Mouse (Mus musculus) CH12.LX (cell line): ENCODE results near the gene Traip. TPM values are rescaled to one million over a fixed set of nuclear protein-coding genes. Genes with fewer than 3 reads are reported as not detected.

Experiments used
- DNase-seq: peaks from one replicate; pipeline ENCODE4 v3.0.0-alpha.2; 2013; ENCODE audit errors: extremely low read depth
- H3K27ac ChIP-seq: 2 replicates; pipeline ENCODE4 v1.5.1; 2012; ENCODE audit warnings: low read depth, mild to moderate bottlenecking, control low read depth, moderate library complexity; ENCODE audit not compliant: insufficient read depth
- H3K27me3 ChIP-seq: replicated peaks from 2 replicates; pipeline ENCODE3; 2012; ENCODE audit warnings: inconsistent platforms
- H3K36me3 ChIP-seq, 2 experiments: replicated peaks in 1 of 2; 2 replicates each; pipeline versions ENCODE3 to v1.6.1; 2012; ENCODE audit warnings: inconsistent platforms in 1 of 2, low read length in 1 of 2, mild to moderate bottlenecking in 1 of 2, mixed read lengths in 1 of 2, moderate library complexity in 1 of 2; ENCODE audit not compliant: control insufficient read depth in 1 of 2, insufficient read depth in 1 of 2
- H3K4me1 ChIP-seq, 2 experiments: 2 replicates each; pipeline ENCODE4 v1.6.1; 2012; ENCODE audit warnings: inconsistent platforms in 1 of 2, moderate library complexity in 1 of 2; ENCODE audit not compliant: insufficient read depth in 2 of 2, control insufficient read depth in 1 of 2
- H3K4me2 ChIP-seq: 2 replicates; pipeline ENCODE4 v1.6.1; 2012; ENCODE audit warnings: low read depth, mild to moderate bottlenecking, control low read depth; ENCODE audit not compliant: poor library complexity, insufficient read depth, severe bottlenecking
- H3K4me3 ChIP-seq, 3 experiments: fragments of 150-350 bp in 1 of 3; sonication (generic) in 1 of 3; replicated peaks in 1 of 3; 2 replicates each; pipeline versions ENCODE3 to v1.5.1; 2011 to 2012; ENCODE audit warnings: low read depth in 2 of 3, low read length in 2 of 3, mild to moderate bottlenecking in 2 of 3, moderate library complexity in 2 of 3, control low read depth in 1 of 3, improper control_type of control experiment in 1 of 3, inconsistent platforms in 1 of 3, mixed read lengths in 1 of 3; ENCODE audit not compliant: poor library complexity in 1 of 3
- H3K79me2 ChIP-seq: replicated peaks from 2 replicates; pipeline ENCODE4 v1.6.1; 2012; ENCODE audit warnings: mild to moderate bottlenecking, moderate library complexity; ENCODE audit not compliant: control insufficient read depth, poor library complexity, insufficient read depth, severe bottlenecking; ENCODE audit errors: extremely low read depth
- H3K9ac ChIP-seq: 2 replicates; pipeline ENCODE4 v1.6.1; 2012; ENCODE audit warnings: low read depth, mild to moderate bottlenecking, control low read depth, moderate library complexity; ENCODE audit not compliant: insufficient read depth
- H3K9me3 ChIP-seq: replicated peaks from 2 replicates; pipeline ENCODE3; 2012; ENCODE audit warnings: low read length, inconsistent platforms, mixed read lengths
- CHD2 ChIP-seq: IDR thresholded peaks from 2 replicates; pipeline ENCODE4 v1.6.1; 2011; ENCODE audit warnings: low read length, improper control_type of control experiment
- CTCF ChIP-seq, 2 experiments: IDR thresholded peaks in 1 of 2; conservative IDR thresholded peaks in 1 of 2; 2 replicates each; pipeline ENCODE4 v1.5.1; 2011 to 2012; ENCODE audit warnings: low read depth in 2 of 2, low read length in 2 of 2, improper control_type of control experiment in 1 of 2, inconsistent platforms in 1 of 2, mild to moderate bottlenecking in 1 of 2, moderate library complexity in 1 of 2
- E2F4 ChIP-seq: IDR thresholded peaks from 2 replicates; pipeline ENCODE4 v1.6.1; 2011; ENCODE audit warnings: low read depth, low read length, improper control_type of control experiment; ENCODE audit not compliant: insufficient replicate concordance
- ELF1 ChIP-seq: IDR thresholded peaks from 2 replicates; pipeline ENCODE4 v1.6.1; 2014; ENCODE audit warnings: low read depth, mild to moderate bottlenecking, inconsistent platforms, low read length, improper control_type of control experiment
- EP300 ChIP-seq: IDR thresholded peaks from 2 replicates; pipeline ENCODE4 v1.6.1; 2011; ENCODE audit warnings: low read length, improper control_type of control experiment
- IRF4 ChIP-seq: IDR thresholded peaks from 2 replicates; pipeline ENCODE4 v1.6.1; 2014; ENCODE audit warnings: low read depth, mild to moderate bottlenecking, inconsistent platforms, low read length, improper control_type of control experiment
- JUN ChIP-seq: IDR thresholded peaks from 2 replicates; pipeline ENCODE4 v1.6.1; 2011; ENCODE audit warnings: low read depth, mild to moderate bottlenecking, low read length, improper control_type of control experiment, moderate library complexity; ENCODE audit not compliant: insufficient read depth
- JUND ChIP-seq: conservative IDR thresholded peaks from 2 replicates; pipeline ENCODE4 v1.6.1; 2011; ENCODE audit warnings: low read depth, low read length, improper control_type of control experiment
- KAT2A ChIP-seq: IDR thresholded peaks from 2 replicates; pipeline ENCODE4 v1.6.1; 2012; ENCODE audit warnings: low read length, improper control_type of control experiment, inconsistent platforms; ENCODE audit not compliant: insufficient replicate concordance
- MAFK ChIP-seq: IDR thresholded peaks from 2 replicates; pipeline ENCODE4 v1.6.1; 2011; ENCODE audit warnings: low read length, improper control_type of control experiment; ENCODE audit not compliant: insufficient replicate concordance
- MAZ ChIP-seq: IDR thresholded peaks from 2 replicates; pipeline ENCODE4 v1.6.1; 2012; ENCODE audit warnings: low read depth, mild to moderate bottlenecking, inconsistent platforms, low read length, improper control_type of control experiment, moderate library complexity
- MEF2A ChIP-seq: IDR thresholded peaks from 2 replicates; pipeline ENCODE4 v1.6.1; 2014; ENCODE audit warnings: low read depth, mild to moderate bottlenecking, inconsistent platforms, low read length, improper control_type of control experiment, borderline replicate concordance
- MXI1 ChIP-seq: IDR thresholded peaks from 2 replicates; pipeline ENCODE4 v1.6.1; 2011; ENCODE audit warnings: mild to moderate bottlenecking, low read depth, low read length, improper control_type of control experiment
- MYC ChIP-seq: IDR thresholded peaks from 2 replicates; pipeline ENCODE4 v1.6.1; 2011; ENCODE audit warnings: low read depth, mild to moderate bottlenecking, improper control_type of control experiment, low read length
- NRF1 ChIP-seq: IDR thresholded peaks from 2 replicates; pipeline ENCODE4 v1.6.1; 2014; ENCODE audit warnings: low read depth, mild to moderate bottlenecking, inconsistent platforms, low read length, improper control_type of control experiment, moderate library complexity
- PAX5 ChIP-seq: IDR thresholded peaks from 2 replicates; pipeline ENCODE4 v1.6.1; 2012; ENCODE audit warnings: low read length, inconsistent platforms, mixed read lengths
- RAD21 ChIP-seq: IDR thresholded peaks from 2 replicates; pipeline ENCODE4 v1.6.1; 2011; ENCODE audit warnings: low read depth, mild to moderate bottlenecking, low read length, improper control_type of control experiment, moderate library complexity
- RCOR1 ChIP-seq: conservative IDR thresholded peaks from 2 replicates; pipeline ENCODE4 v1.6.1; 2012; ENCODE audit warnings: low read depth, mild to moderate bottlenecking, inconsistent platforms, low read length, improper control_type of control experiment
- SMC3 ChIP-seq: IDR thresholded peaks from 2 replicates; pipeline ENCODE4 v1.6.1; 2011; ENCODE audit warnings: low read depth, low read length, improper control_type of control experiment
- USF1 ChIP-seq: IDR thresholded peaks from 2 replicates; pipeline ENCODE4 v1.6.1; 2014; ENCODE audit warnings: low read depth, mild to moderate bottlenecking, inconsistent platforms, low read length, improper control_type of control experiment
- ZC3H11A ChIP-seq: IDR thresholded peaks from 2 replicates; pipeline ENCODE4 v1.6.1; 2012; ENCODE audit warnings: low read depth, mild to moderate bottlenecking, inconsistent platforms, low read length, improper control_type of control experiment
- ZKSCAN1 ChIP-seq: IDR thresholded peaks from 2 replicates; pipeline ENCODE4 v1.6.1; 2012; ENCODE audit warnings: low read depth, inconsistent platforms, low read length, improper control_type of control experiment, borderline replicate concordance
- ZNF384 ChIP-seq: IDR thresholded peaks from 2 replicates; pipeline ENCODE4 v1.6.1; 2012; ENCODE audit warnings: low read depth, low read length, improper control_type of control experiment, inconsistent platforms
- dilution Hi-C: fragments of 300-500 bp; cut with MboI; formaldehyde crosslinking; loops from 2 replicates; pipeline ENCODE4 v1.14.3; 2020; ENCODE audit warnings: low sequenced_read_pairs; ENCODE audit not compliant: extremely low pct_unique_long_range_greater_than_20kb, extremely low pct_ligation_motif_present
- in situ Hi-C: fragments of 300-500 bp; cut with MboI; formaldehyde crosslinking; loops from 3 replicates; pipeline ENCODE4 v1.14.3; 2019; ENCODE audit warnings: low sequenced_read_pairs, low pct_ligation_motif_present, low pct_unique_long_range_greater_than_20kb, mixed read lengths
- polyA plus RNA-seq: library from polyadenylated mRNA; unstranded; fragments of >175 nt; gene quantifications from 2 replicates; pipeline ENCODE4 v1.2.1, GENCODE M21; 2012; ENCODE audit warnings: low read depth; ENCODE audit not compliant: insufficient read length
- total RNA-seq, 2 experiments: library from RNA; depleted of rRNA; stranded (reverse); fragments of 300-350 nt in 1 of 2; fragments of >200 nt in 1 of 2; gene quantifications; 2 replicates each; pipeline ENCODE4 v1.2.3; 2012 to 2014

Gene Traip
- total and polyA plus RNA-seq, 3 experiments, result 21.6 to 33.0 (median 25.6) TPM

GRCm38 (mm10) chr9:107961351-107961762 lies 11.4 kb downstream of the Traip start:
- dilution Hi-C loops, result no loop called here
- in situ Hi-C loops, result loop anchor here (5.0 kb wide), 1 partner anchor 36 kb away; the partner anchor contains the start of gene Gm20662
- Histone ChIP-seq H3K79me2 (no peaks in the 10 kb centered on the region), H3K36me3 (peaks cover 64 to 97% of the 10 kb centered on the region in 2 experiments), H3K9ac (no peak overlapping the region)
- TF ChIP-seq MAFK (no peak), MAZ (no peak), JUN (no peak), PAX5 (no peak), MXI1 (no peak)
- TF ChIP-seq, all 38 proteins: peak for 0
- no peak for DNase-seq
- Histone ChIP-seq H3K9me3 (no peaks in the 10 kb centered on the region), H3K4me2 (no peak overlapping the region), H3K27ac (no peak overlapping the region), H3K4me1 (peaks cover 3 to 25% of the 10 kb centered on the region in 2 experiments), H3K27me3 (no peaks in the 10 kb centered on the region), H3K4me3 (no peak overlapping the region)

GRCm38 (mm10) chr9:107961881-107962280 lies 11.9 kb downstream of the Traip start:
- no peak overlapping the region for H3K4me3 ChIP-seq
- H3K4me2 ChIP-seq, result no peak overlapping the region
- dilution Hi-C loops (no loop called here), in situ Hi-C loops (loop anchor here (5.0 kb wide), 1 partner anchor 35 kb away; the partner anchor contains the start of gene Gm20662)
- TF ChIP-seq SMC3, result 0 out of 2 replicates have a peak, but pooled peaks have one; percentile 9
- no peak for TF ChIP-seq E2F4
- no peak for TF ChIP-seq RCOR1
- TF ChIP-seq RAD21, result peak; percentile 16
- TF ChIP-seq CTCF (conservative IDR thresholded peaks at IDR 0.05 in 1 of 2, IDR thresholded peaks at IDR 0.05 in 1 of 2; ENCODE audit: low read depth in 2 of 2, low read length in 2 of 2), result peak in 1 of 2 experiments; percentile 49; a peak in 2 of 4 replicates
- no peaks in the 10 kb centered on the region for H3K27me3 ChIP-seq
- no peaks in the 10 kb centered on the region for H3K79me2 ChIP-seq
- H3K4me1 ChIP-seq, result peaks cover 3 to 25% of the 10 kb centered on the region in 2 experiments
- H3K36me3 ChIP-seq, result peaks cover 66 to 98% of the 10 kb centered on the region in 2 experiments
- no peak overlapping the region for H3K9ac ChIP-seq
- no peaks in the 10 kb centered on the region for H3K9me3 ChIP-seq
- no peak for DNase-seq
- H3K27ac ChIP-seq, result no peak overlapping the region

- dilution Hi-C loops, result no loop called here
- Histone ChIP-seq H3K27ac (no peak overlapping the region), H3K4me2 (no peak overlapping the region), H3K79me2 (no peaks in the 10 kb centered on the region), H3K9me3 (no peaks in the 10 kb centered on the region), H3K27me3 (no peaks in the 10 kb centered on the region), H3K9ac (no peak overlapping the region), H3K36me3 (peaks cover 62 to 95% of the 10 kb centered on the region in 2 experiments), H3K4me1 (peaks cover 3 to 25% of the 10 kb centered on the region in 2 experiments), H3K4me3 (no peak overlapping the region)
- no peak for DNase-seq
- TF ChIP-seq KAT2A, result no peak
- no peak for TF ChIP-seq MAFK
- no peak for TF ChIP-seq IRF4
- TF ChIP-seq E2F4, result no peak
- no peak for TF ChIP-seq ZKSCAN1
- TF ChIP-seq NRF1, result no peak
- TF ChIP-seq EP300, result no peak
- no peak for TF ChIP-seq MEF2A
- no peak for TF ChIP-seq JUN
- no peak for TF ChIP-seq JUND
- no peak for TF ChIP-seq MYC
- TF ChIP-seq USF1, result no peak
- no peak for TF ChIP-seq ZC3H11A
- no peak for TF ChIP-seq SMC3
- TF ChIP-seq CHD2, result no peak
- no peak for TF ChIP-seq ZNF384
- no peak for TF ChIP-seq ELF1
- in situ Hi-C loops, result loop anchor here (5.0 kb wide), 1 partner anchor 34 kb away; the partner anchor contains the start of gene Gm20662
These were observed 13.0 kb downstream of the Traip start for GRCm38 (mm10) chr9:107962916-107963315.
